Mouse (Mus musculus): ENCODE data around the gene Chek2. TPM values are rescaled to one million over a fixed set of nuclear protein-coding genes. Genes with fewer than 3 reads are reported as not detected.
"Not testable (repeated sequence)": the region's sequence is repeated elsewhere in the genome, so short reads cannot be mapped to it uniquely, and the experiment has no call there.

Chek2 gene
- polyA plus RNA-seq, 2 experiments, result 26.2 to 26.7 TPM

DNA sequence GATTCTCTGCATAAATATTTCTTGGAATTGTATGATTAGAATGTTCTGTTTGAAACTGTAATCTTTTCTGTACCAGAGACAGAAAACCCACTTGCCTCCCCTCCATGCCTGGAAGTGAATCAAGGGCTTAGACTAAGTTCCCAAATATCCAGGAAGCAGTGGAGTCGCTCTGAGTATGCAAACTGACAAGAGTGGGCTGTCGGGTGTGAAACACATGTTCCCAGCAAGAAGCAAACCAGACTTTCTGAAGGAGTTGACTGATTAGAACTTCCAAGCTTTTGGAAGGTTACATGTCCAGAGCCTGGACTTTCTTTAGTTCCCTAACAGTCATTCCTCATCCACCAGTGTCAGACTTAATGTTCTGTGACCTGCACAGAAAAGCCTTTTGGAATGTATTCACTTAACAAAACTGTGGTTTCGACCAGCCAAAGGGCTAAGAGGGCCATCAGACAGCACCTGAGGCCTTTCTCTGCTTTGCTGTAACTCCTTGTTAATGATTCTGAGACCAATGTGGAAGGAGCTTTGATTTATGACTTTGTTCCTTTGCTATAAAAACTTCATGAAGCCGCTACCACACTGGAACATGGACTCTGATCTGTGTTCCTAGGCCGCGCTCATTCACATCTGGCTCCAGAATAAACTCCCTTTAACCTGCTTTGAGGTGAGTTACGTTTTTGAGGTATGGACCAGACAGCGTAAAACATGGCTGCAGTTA, 12.8 kb upstream of the Chek2 start:
- no peak overlapping the region for H3K27ac ChIP-seq
- no peak for DNase-seq (ENCODE audit: low read depth in 3 of 3, low spot score in 3 of 3)
- WGBS (ENCODE audit: insufficient replicate concordance), result 83% methylated on average over 8 of the region's 8 CpGs

DNA sequence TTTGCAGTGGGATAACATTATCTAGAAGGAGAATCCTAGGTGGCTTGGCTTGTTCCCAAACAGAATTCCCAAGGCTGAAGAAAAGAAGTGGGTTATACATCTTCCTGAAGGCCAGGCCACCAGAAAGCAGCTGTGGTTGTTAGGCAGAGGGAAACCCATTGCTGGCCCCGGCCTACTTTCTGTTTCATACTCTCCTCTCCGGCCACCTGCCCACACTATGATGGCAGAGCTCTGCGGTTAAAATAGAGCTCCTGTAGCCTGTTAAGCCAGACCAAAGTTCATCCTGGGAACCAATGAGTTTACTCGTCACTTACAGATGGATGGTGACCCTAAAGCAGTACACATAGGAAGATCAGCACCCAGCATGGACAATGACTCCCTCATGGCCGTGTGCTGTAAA, 12.2 kb upstream of the Chek2 start:
- ATAC-seq (ENCODE audit: insufficient read depth) (0 out of 2 replicates have a peak, but pooled peaks have one; percentile 8), DNase-seq (ENCODE audit: low read depth in 3 of 3, low spot score in 3 of 3) (no peak)
- no peak for TF ChIP-seq CTCF (IDR thresholded peaks at IDR 0.05; ENCODE audit: low read depth)
- no peak for TF ChIP-seq EP300 (IDR thresholded peaks at IDR 0.05; ENCODE audit: low read depth)
- no peak overlapping the region for H3K4me2 ChIP-seq (ENCODE audit: low read depth)
- 82% methylated on average over 5 of the region's 5 CpGs for WGBS (ENCODE audit: insufficient replicate concordance)
- no peak overlapping the region for H3K9ac ChIP-seq (replicated peaks)
- H3K27me3 ChIP-seq (ENCODE audit: control insufficient read depth, insufficient read depth, low read length), result no peaks in the 10 kb centered on the region
- H3K4me1 ChIP-seq (replicated peaks; ENCODE audit: control insufficient read depth in 2 of 2, insufficient read depth in 2 of 2, low read length in 1 of 2), result no peaks in the 10 kb centered on the region
- H3K4me3 ChIP-seq (ENCODE audit: insufficient read depth in 1 of 2, low read depth in 2 of 2, low read length in 2 of 2), result no peak overlapping the region
- no peaks in the 10 kb centered on the region for H3K9me3 ChIP-seq (ENCODE audit: control insufficient read depth, low read length)
- no peak overlapping the region for H3K27ac ChIP-seq
- peaks cover 10% of the 10 kb centered on the region for H3K36me3 ChIP-seq (replicated peaks; ENCODE audit: control insufficient read depth, insufficient read depth, low read depth)

More for the DNA sequence above, 12.8 kb upstream of the Chek2 start:
- Histone ChIP-seq H3K4me1 (replicated peaks; ENCODE audit: control insufficient read depth in 2 of 2, insufficient read depth in 2 of 2, low read length in 1 of 2) (no peaks in the 10 kb centered on the region), H3K27me3 (ENCODE audit: control insufficient read depth, insufficient read depth, low read length) (no peaks in the 10 kb centered on the region), H3K36me3 (replicated peaks; ENCODE audit: control insufficient read depth, insufficient read depth, low read depth) (peaks cover 7% of the 10 kb centered on the region), H3K9ac (replicated peaks) (no peak overlapping the region), H3K4me2 (ENCODE audit: low read depth) (no peak overlapping the region), H3K9me3 (ENCODE audit: control insufficient read depth, low read length) (no peaks in the 10 kb centered on the region), H3K4me3 (ENCODE audit: insufficient read depth in 1 of 2, low read depth in 2 of 2, low read length in 2 of 2) (no peak overlapping the region)
- TF ChIP-seq EP300 (IDR thresholded peaks at IDR 0.05; ENCODE audit: low read depth) (no peak), CTCF (IDR thresholded peaks at IDR 0.05; ENCODE audit: low read depth) (no peak)
- ATAC-seq (ENCODE audit: insufficient read depth), result no peak

DNA sequence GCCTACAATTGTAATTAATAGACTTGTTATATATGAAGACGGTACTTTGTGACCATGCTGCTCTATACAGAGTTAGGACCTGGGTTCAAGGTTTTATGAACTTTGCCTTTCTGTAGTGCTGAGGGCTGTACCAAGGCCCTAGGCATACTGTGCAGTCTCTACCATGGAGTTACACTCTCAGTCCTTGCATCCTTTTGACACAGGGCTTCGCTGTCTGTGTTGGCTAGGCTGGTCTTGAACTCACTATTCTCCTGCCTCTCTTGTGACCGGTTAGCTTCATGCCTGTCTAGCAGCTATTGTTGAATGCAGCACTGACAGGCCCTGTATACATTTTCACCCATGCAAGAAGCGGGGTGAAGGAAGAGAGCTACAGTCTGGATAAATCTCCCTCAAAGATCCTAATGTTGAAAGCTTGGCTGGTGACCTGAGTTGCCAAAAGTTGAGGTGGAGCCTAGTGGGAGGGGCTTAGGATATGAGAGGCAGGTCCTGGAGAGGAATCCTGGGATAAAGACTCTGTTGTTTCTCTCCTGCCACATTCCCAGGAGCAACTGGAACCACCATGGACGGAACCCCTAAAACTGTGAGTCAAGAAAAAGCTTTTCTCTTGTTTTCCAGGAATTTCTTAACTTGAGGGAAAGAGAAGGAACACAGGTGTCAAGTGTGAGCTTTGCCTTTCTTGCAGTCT, 8.6 kb upstream of the Chek2 start:
- Histone ChIP-seq H3K4me1 (replicated peaks; ENCODE audit: control insufficient read depth in 2 of 2, insufficient read depth in 2 of 2, low read length in 1 of 2) (peaks cover 21 to 24% of the 10 kb centered on the region in 2 experiments), H3K9ac (replicated peaks) (no peak overlapping the region), H3K4me2 (ENCODE audit: low read depth) (no peak overlapping the region), H3K27me3 (ENCODE audit: control insufficient read depth, insufficient read depth, low read length) (no peaks in the 10 kb centered on the region), H3K9me3 (ENCODE audit: control insufficient read depth, low read length) (no peaks in the 10 kb centered on the region), H3K36me3 (replicated peaks; ENCODE audit: control insufficient read depth, insufficient read depth, low read depth) (peaks cover 20% of the 10 kb centered on the region), H3K27ac (no peak overlapping the region), H3K4me3 (ENCODE audit: insufficient read depth in 1 of 2, low read depth in 2 of 2, low read length in 2 of 2) (no peak overlapping the region)
- DNase-seq (ENCODE audit: low read depth in 3 of 3, low spot score in 3 of 3) (no peak), ATAC-seq (ENCODE audit: insufficient read depth) (no peak)
- 85% methylated on average over 5 of the region's 5 CpGs for WGBS (ENCODE audit: insufficient replicate concordance)
- TF ChIP-seq CTCF (IDR thresholded peaks at IDR 0.05; ENCODE audit: low read depth) (no peak), EP300 (IDR thresholded peaks at IDR 0.05; ENCODE audit: low read depth) (no peak)

DNA sequence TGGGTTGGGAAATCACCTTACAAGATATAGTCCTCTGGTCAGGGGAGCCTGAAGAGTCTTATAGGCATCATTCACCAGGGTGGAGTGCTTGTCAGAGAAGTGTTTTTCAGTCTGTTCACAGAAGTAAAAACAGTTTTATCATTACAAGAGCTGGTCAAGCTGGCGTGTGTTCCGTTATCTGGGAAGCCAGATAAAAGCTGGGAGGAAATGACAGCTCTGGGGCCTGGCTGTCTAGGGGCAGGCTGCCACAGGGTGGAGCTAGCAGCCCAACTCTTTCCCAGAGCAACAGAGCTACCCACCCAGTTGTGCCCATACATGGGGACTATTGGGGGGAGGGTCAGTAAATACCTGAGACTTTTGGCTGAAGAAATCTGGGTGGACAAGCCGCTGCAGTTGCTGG, 3.8 kb upstream of the Chek2 start:
- Histone ChIP-seq H3K9me3 (ENCODE audit: control insufficient read depth, low read length) (no peaks in the 10 kb centered on the region), H3K4me3 (ENCODE audit: insufficient read depth in 1 of 2, low read depth in 2 of 2, low read length in 2 of 2) (peak overlapping the region; percentile 50 to 56), H3K27me3 (ENCODE audit: control insufficient read depth, insufficient read depth, low read length) (no peaks in the 10 kb centered on the region), H3K27ac (peak overlapping the region; percentile 100), H3K4me1 (replicated peaks; ENCODE audit: control insufficient read depth in 2 of 2, insufficient read depth in 2 of 2, low read length in 1 of 2) (peaks cover 42 to 45% of the 10 kb centered on the region in 2 experiments), H3K9ac (replicated peaks) (peak overlapping the region; percentile 82), H3K36me3 (replicated peaks; ENCODE audit: control insufficient read depth, insufficient read depth, low read depth) (peaks cover 13% of the 10 kb centered on the region), H3K4me2 (ENCODE audit: low read depth) (peak overlapping the region; percentile 74)
- TF ChIP-seq CTCF (IDR thresholded peaks at IDR 0.05; ENCODE audit: low read depth), result peak; percentile 93
- peak; percentile 98 for TF ChIP-seq EP300 (IDR thresholded peaks at IDR 0.05; ENCODE audit: low read depth)
- DNase-seq (ENCODE audit: low read depth in 3 of 3, low spot score in 3 of 3) (peak; percentile 86 to 92 (median 86)), ATAC-seq (ENCODE audit: insufficient read depth) (peak; percentile 74)
- WGBS (ENCODE audit: insufficient replicate concordance), result 3% methylated on average over 3 of the region's 3 CpGs

DNA sequence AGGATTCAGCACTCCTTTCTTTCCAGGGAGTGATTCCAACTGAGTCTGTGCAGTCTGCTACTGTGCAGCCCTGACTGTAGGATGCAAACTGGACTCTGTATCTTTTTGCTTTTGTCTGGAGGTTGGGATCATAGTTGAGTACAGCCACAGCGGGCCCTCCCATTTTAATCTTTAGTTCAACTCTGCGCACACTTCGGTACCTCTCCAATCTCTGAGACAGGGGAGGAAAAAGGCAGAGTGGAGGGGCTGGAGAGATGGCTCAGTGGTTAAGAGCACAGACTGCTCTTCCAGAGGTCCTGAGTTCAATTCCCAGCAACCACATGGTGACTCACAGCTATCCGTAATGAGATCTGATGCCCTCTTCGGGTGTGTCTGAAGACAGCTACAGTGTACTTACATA, 1.8 kb upstream of the Chek2 start:
- H3K36me3 ChIP-seq (replicated peaks; ENCODE audit: control insufficient read depth, insufficient read depth, low read depth), result peaks cover 25% of the 10 kb centered on the region
- not testable (repeated sequence) for DNase-seq (ENCODE audit: low read depth in 3 of 3, low spot score in 3 of 3); H3K9me3 ChIP-seq (ENCODE audit: control insufficient read depth, low read length); ATAC-seq (ENCODE audit: insufficient read depth); H3K27me3 ChIP-seq (ENCODE audit: control insufficient read depth, insufficient read depth, low read length)
- 14% methylated on average over 5 of the region's 5 CpGs for WGBS (ENCODE audit: insufficient replicate concordance)
- H3K4me3 ChIP-seq (ENCODE audit: insufficient read depth in 1 of 2, low read depth in 2 of 2, low read length in 2 of 2), result peak overlapping the region; percentile 80 to 95
- H3K9ac ChIP-seq (replicated peaks), result peak overlapping the region; percentile 97
- H3K27ac ChIP-seq, result peak overlapping the region; percentile 100
- H3K4me2 ChIP-seq (ENCODE audit: low read depth), result peak overlapping the region; percentile 74
- peaks cover 49 to 51% of the 10 kb centered on the region in 2 experiments for H3K4me1 ChIP-seq (replicated peaks; ENCODE audit: control insufficient read depth in 2 of 2, insufficient read depth in 2 of 2, low read length in 1 of 2)

Measured in liver, embryonic 14.5 days (tissue).